Mouse (Mus musculus): ENCODE data around the gene Gm5868. TPM values are rescaled to one million over a fixed set of nuclear protein-coding genes. Genes with fewer than 3 reads are reported as not detected.
A peak's percentile ranks its signal among the peaks of the same experiment; 100 is the strongest.
"Not testable (repeated sequence)": the region's sequence is repeated elsewhere in the genome, so short reads cannot be mapped to it uniquely, and the experiment has no call there.

Gene Gm5868
- polyA plus RNA-seq, 1 experiment: not detected

DNA sequence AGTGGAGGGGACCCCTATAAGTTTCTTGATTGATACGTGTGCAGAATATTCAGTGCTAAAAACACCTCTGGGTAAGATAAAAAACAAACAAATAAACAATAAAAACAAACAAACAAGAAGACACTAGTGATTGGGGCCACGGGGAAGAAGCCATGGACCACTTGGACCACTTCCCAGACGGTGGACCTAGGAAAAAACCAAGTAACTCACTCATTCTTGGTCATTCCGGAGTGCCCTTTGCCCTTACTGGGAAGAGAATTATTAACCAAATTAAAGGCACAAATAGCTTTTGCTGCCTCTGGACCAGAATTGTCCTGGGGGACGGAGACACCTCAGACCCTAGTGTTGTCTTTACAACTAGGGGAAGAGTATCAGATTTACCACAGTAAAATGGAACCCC, 21.7 kb downstream of the Gm5868 start:
- WGBS: 91% methylated on average over 5 of the region's 5 CpGs

DNA sequence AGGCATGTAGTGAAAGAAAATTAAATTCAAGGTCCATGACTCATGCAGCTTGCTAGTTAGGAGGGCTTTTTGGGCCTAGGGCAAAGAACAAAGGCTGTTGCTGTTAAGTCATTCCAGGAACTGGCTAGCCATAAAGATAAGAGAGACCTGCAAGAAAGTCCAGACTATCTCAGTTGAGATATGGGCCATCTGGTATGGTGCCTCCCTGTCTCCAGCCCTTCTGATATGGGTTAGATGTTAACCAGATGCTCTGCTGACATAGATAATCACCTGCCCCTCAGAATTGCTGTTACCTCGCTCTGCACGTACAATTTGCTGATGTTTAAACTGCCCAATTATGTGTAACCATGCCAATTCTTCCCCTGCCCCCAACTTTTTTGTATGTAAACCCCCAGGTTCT, 24.2 kb downstream of the Gm5868 start:
- not testable (repeated sequence) for DNase-seq (ENCODE audit: low read depth in 1 of 2, low spot score in 2 of 2); H3K27me3 ChIP-seq (ENCODE audit: control insufficient read depth, insufficient read depth, low read length); H3K4me3 ChIP-seq (ENCODE audit: extremely low read depth, insufficient read depth, insufficient read length); H3K36me3 ChIP-seq (ENCODE audit: control insufficient read depth, insufficient read depth, low read length); H3K4me1 ChIP-seq (ENCODE audit: control insufficient read depth, insufficient read depth, insufficient read length); H3K27ac ChIP-seq (ENCODE audit: insufficient read depth, low read length)
- 72% methylated on average over 2 of the region's 2 CpGs for WGBS

More for the DNA sequence above, 21.7 kb downstream of the Gm5868 start:
- DNase-seq (ENCODE audit: low read depth in 1 of 2, low spot score in 2 of 2): no peak
- Histone ChIP-seq H3K4me1 (ENCODE audit: control insufficient read depth, insufficient read depth, insufficient read length) (no peaks in the 10 kb centered on the region), H3K27ac (ENCODE audit: insufficient read depth, low read length) (no peak overlapping the region), H3K36me3 (ENCODE audit: control insufficient read depth, insufficient read depth, low read length) (no peaks in the 10 kb centered on the region), H3K4me3 (ENCODE audit: extremely low read depth, insufficient read depth, insufficient read length) (no peak overlapping the region), H3K27me3 (ENCODE audit: control insufficient read depth, insufficient read depth, low read length) (no peaks in the 10 kb centered on the region)
- no peak for TF ChIP-seq POLR2A (IDR thresholded peaks at IDR 0.05; ENCODE audit: low read depth, low read length)
- no peak for TF ChIP-seq CTCF (IDR thresholded peaks at IDR 0.05; ENCODE audit: extremely low read depth, insufficient read depth, insufficient read length, insufficient replicate concordance)

DNA sequence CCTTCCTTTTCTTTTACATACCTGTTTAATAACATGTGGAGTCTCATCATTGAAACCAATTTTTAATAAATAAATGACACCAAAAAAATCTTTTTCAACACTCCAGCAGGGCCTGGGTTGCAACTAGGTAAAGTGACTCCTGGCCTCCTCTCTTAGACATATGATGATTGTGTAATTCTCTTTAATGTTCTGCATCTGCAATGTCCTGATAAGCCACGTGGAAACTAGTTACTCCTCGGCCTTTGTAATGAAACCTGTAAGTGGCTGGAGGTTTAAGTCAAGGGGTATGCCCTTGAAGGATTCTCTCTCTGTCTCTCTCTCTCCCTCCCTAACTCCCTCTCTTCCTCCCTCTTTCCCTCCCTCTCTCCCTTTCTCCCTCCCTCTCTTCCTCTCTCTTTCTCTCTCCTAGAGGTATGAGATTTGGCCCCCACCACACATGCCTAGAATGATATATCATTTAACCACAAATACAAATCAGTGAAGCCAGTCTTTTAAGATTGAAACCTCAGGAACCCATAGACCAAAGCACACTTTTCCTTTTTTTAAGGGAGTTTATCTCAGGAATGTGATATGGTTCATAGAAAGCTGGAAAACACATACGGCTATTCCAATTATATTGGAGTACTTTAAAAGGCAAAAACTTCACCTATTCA, 26.2 kb downstream of the Gm5868 start:
- 60% methylated on average over 3 of the region's 3 CpGs for WGBS
- H3K27ac ChIP-seq (ENCODE audit: insufficient read depth, low read length): no peak overlapping the region
- no peaks in the 10 kb centered on the region for H3K36me3 ChIP-seq (ENCODE audit: control insufficient read depth, insufficient read depth, low read length)
- TF ChIP-seq POLR2A (IDR thresholded peaks at IDR 0.05; ENCODE audit: low read depth, low read length) (no peak), CTCF (IDR thresholded peaks at IDR 0.05; ENCODE audit: extremely low read depth, insufficient read depth, insufficient read length, insufficient replicate concordance) (no peak)
- no peaks in the 10 kb centered on the region for H3K27me3 ChIP-seq (ENCODE audit: control insufficient read depth, insufficient read depth, low read length)
- DNase-seq (ENCODE audit: low read depth in 1 of 2, low spot score in 2 of 2): no peak
- H3K4me1 ChIP-seq (ENCODE audit: control insufficient read depth, insufficient read depth, insufficient read length): no peaks in the 10 kb centered on the region; the same call in 1 of the 2 replicates
- H3K4me3 ChIP-seq (ENCODE audit: extremely low read depth, insufficient read depth, insufficient read length): no peak overlapping the region

DNA sequence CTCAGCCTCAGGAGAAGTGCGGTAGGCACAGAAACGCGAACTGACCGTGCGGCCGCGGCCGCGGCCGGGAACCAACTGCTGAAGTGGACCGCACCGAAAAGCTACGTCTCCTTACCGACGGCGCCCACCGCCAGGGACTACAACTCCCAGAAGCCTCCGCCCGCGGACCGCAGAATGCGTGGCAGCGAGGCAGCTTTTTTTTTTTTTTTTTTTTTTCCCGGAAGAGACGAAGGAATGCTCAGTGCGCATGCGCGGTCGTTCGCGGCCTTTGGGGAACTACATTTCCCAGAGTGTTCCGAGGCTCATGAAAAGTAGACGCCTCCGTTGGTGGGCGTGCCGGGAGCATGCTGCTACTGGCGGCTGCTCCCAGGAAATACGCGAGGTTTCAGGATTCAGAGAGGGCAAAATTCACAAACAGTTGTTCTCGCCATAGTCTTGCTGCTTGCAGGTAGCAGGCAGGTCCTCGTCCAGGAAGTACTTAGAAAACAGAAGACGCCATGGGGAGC, 27.8 kb downstream of the Gm5868 start, which contains the start of gene Nfxl1:
Nfxl1 (minus strand) TSS at position 141 of the 506 bp plus-strand sequence.
- Histone ChIP-seq H3K4me3 (ENCODE audit: extremely low read depth, insufficient read depth, insufficient read length) (peak within 1 kb of the TSS; percentile 83), H3K27me3 (ENCODE audit: control insufficient read depth, insufficient read depth, low read length) (no peaks in the 10 kb centered on the region), H3K27ac (ENCODE audit: insufficient read depth, low read length) (0 out of 2 replicates have a peak within 1 kb of the TSS, but pooled peaks have one; percentile 31), H3K36me3 (ENCODE audit: control insufficient read depth, insufficient read depth, low read length) (no peaks in the 10 kb centered on the region), H3K4me1 (ENCODE audit: control insufficient read depth, insufficient read depth, insufficient read length) (no peaks in the 10 kb centered on the region; the same call in 1 of the 2 replicates)
- DNase-seq (ENCODE audit: low read depth in 1 of 2, low spot score in 2 of 2): peak; percentile 93
- under 1% methylated on average over 42 of the region's 42 CpGs for WGBS
- no peak for TF ChIP-seq POLR2A (IDR thresholded peaks at IDR 0.05; ENCODE audit: low read depth, low read length)
- TF ChIP-seq CTCF (IDR thresholded peaks at IDR 0.05; ENCODE audit: extremely low read depth, insufficient read depth, insufficient read length, insufficient replicate concordance): no peak

DNA sequence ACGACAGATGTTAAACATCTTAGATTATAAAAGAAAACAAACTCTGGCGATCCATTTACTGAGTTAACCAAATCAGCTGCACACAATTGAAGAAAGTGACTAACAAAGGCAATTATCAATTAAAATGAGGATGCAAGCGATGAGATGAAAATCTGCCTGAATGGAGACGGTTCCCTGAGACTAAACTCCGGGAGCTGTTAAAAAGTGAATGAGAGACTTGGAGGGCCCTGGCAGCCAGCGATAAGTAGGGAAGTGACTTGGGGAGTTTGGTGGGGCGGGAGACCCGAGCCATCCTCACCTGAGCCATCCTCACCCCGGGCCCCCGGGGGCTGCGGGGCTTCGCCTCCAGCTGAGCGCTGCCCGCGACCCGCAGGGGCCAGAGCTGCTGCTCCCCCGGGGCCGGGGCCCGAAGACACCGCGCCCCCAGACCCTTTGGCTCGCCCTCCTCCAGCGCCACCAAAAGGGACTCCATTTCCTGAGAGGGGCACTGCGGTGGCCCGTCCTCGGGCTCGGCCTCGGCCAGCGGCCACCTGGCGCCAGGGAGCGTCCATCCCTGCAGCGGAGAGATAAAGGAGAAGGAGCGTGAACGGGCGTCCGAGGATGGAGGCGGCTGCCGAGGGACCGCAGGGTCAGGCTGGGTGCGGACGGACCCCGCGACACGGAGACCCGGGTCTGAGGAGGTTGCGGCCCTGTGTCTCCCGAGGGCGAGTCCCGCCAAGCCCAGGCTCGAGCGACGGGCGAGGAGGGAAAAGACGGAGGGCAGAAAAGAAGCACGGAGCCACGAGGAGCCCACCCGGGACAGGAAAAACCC, 28.4 kb downstream of the Gm5868 start:
- peak in 1 of 2 experiments; percentile 42 for DNase-seq (ENCODE audit: low read depth in 1 of 2, low spot score in 2 of 2)
- no peaks in the 10 kb centered on the region for H3K27me3 ChIP-seq (ENCODE audit: control insufficient read depth, insufficient read depth, low read length)
- no peaks in the 10 kb centered on the region; the same call in 1 of the 2 replicates for H3K4me1 ChIP-seq (ENCODE audit: control insufficient read depth, insufficient read depth, insufficient read length)
- whole genome bisulfite sequencing: 4% methylated on average over 57 of the region's 57 CpGs
- no peaks in the 10 kb centered on the region for H3K36me3 ChIP-seq (ENCODE audit: control insufficient read depth, insufficient read depth, low read length)
- no peak for TF ChIP-seq CTCF (IDR thresholded peaks at IDR 0.05; ENCODE audit: extremely low read depth, insufficient read depth, insufficient read length, insufficient replicate concordance)
- no peak for TF ChIP-seq POLR2A (IDR thresholded peaks at IDR 0.05; ENCODE audit: low read depth, low read length)
- H3K27ac ChIP-seq (ENCODE audit: insufficient read depth, low read length): 0 out of 2 replicates have a peak overlapping the region, but pooled peaks have one; percentile 31
- peak overlapping the region; percentile 83 for H3K4me3 ChIP-seq (ENCODE audit: extremely low read depth, insufficient read depth, insufficient read length)

DNA sequence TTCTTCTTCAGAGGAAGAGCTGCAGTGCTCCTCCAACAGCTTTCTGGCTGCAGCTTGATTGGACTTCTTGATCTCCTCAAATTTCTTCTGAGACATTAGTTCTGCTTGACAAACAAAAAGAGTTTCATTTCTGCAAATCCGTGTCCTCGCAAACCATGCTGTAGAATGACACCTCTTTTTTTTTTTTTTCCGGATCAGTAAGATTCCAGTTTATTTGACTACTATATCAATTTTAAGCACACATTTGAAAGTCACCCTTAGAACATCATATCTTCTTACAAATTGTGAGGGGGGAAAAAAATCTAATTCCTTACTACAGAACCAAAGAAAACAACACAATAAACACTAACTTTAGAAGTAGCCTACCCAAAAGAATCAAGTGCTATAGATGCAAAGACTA, 31.1 kb downstream of the Gm5868 start:
- H3K4me3 ChIP-seq (ENCODE audit: extremely low read depth, insufficient read depth, insufficient read length): no peak overlapping the region

More for the DNA sequence above, 31.1 kb downstream of the Gm5868 start:
- DNase-seq (ENCODE audit: low read depth in 1 of 2, low spot score in 2 of 2): no peak
- TF ChIP-seq POLR2A (IDR thresholded peaks at IDR 0.05; ENCODE audit: low read depth, low read length) (no peak), CTCF (IDR thresholded peaks at IDR 0.05; ENCODE audit: extremely low read depth, insufficient read depth, insufficient read length, insufficient replicate concordance) (no peak)
- WGBS: 71% methylated on average over 3 of the region's 3 CpGs
- H3K36me3 ChIP-seq (ENCODE audit: control insufficient read depth, insufficient read depth, low read length): no peaks in the 10 kb centered on the region
- H3K27ac ChIP-seq (ENCODE audit: insufficient read depth, low read length): no peak overlapping the region
- no peaks in the 10 kb centered on the region for H3K27me3 ChIP-seq (ENCODE audit: control insufficient read depth, insufficient read depth, low read length)
- H3K4me1 ChIP-seq (ENCODE audit: control insufficient read depth, insufficient read depth, insufficient read length): no peaks in the 10 kb centered on the region; the same call in 1 of the 2 replicates
